Mouse (Mus musculus) urinary bladder, postnatal 25 days (tissue): ENCODE results near the gene Krt1.

Experiments used
- DNase-seq: peaks from one replicate; pipeline ENCODE4 v3.0.0; 2022; ENCODE audit warnings: low spot score

The Krt1 gene

DNA sequence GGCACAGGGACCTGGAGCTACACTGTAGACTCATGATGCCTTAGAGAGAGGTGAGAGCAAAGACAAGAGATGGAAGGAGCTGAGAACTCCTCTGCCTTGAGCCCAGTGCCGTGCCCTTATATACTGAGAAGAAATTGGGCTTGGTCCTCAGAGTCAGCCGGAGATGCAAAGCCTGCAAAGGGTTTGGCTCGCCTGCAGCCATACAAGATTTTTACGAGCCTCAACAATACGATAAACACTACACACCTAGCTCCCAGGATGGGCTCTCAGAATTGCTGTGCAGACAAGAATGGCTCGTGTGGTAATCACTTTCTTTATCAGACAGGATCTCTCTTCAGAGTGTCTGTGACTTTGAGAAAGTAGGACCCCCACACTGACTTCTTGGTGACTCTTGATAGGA, at the start of gene Krt1:
Krt1 (minus strand) TSS at position 101 of the 400 bp plus-strand sequence.
- DNase-seq: no peak

DNA sequence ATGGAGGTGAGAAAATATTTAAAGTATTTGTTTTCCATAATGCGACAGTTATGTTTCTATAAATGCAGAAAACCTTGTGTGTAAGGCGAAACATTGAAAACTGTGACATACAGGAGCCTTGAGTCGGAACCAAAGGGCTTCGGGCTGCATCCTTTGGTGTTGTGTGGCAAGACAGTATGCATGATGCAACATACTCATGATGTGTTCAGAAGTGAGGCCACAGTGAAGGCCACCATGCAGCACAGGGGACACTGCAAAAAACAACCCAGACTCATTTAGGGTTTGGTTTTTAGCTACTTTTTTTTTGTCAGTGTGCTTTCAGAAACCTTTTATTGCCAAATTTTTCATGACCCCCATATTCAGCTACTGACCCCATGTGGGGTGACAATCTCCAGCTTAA, 44.6 kb upstream of the Krt1 start:
- DNase-seq: no peak

DNA sequence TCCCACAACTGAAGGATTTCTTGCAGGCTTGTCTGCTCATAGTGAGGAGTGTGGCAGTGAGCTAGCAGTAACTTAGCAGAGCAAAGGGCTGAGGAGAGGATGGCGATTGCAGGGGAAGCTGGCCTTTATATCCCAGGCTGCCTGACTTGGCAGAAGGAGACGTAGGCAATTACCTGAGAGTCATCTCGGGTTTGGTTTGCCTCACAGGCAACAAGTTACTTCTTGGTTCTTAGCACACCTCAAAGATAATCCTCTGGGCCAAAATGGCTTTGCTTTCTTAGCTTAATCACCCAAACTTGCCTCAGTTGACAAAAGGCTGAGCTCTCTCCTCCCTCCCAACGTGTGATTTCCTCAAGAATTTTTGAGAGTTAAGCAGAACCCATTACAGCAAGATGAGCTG, 42.2 kb upstream of the Krt1 start, which contains the start of gene Krt76:
Krt76 (minus strand) TSS at position 101 of the 400 bp plus-strand sequence.
- DNase-seq: no peak

DNA sequence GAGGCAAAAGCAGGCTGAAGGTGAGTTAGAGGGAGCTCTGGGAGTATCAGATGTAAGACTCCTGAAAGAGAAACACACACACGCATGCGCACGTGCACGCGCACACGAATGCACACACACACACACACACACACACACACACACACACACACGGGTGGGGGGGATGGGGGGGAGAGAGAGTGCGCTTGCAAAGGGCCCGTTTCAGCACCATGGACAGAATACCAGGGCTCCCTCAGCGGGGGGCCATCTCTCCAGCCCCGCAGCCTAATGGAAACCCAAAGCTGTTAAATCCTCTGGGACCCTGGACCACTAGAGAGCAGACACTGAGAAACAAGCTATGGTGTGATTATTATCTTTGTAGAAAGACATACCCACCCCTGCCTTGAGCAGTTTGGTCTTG, 29.2 kb upstream of the Krt1 start:
- no peak for DNase-seq

DNA sequence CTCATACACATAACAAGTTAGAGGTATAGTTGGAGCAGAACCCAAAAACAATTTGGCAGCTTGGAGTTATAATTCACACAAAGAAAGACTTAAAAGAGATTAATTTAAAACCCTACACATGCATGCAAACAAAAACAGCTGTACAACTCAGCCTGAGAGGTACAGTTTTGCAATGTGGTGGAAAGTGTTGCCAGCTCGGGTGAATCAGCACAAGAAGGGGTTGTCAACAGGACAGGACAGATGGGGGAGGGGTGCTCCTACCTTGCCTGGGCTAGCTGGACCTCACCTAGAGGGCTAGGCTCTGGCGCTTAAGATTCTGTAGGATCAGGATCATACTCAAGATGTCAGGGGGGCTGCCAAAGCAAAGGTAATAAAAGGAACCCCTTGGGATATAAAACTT, 27.4 kb upstream of the Krt1 start:
- no peak for DNase-seq

DNA sequence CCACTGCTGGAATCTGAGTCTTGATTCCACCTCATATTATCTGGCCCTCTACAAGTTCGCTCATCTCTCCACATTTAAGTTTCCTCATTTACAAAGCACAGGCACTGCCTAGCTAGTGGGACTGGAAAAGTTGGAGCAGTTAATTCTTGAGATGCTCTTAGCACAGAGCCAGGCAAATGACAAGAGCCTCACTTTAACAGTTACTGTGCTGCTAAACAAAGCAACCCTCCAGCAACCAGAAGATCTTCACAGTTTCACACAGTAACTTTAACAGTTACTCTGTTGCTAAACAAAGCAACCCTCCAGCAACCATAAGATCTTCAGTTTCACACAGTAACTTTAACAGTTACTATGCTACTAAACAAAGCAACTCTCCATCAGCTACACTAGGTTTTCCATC, 23.8 kb upstream of the Krt1 start:
- DNase-seq: no peak

DNA sequence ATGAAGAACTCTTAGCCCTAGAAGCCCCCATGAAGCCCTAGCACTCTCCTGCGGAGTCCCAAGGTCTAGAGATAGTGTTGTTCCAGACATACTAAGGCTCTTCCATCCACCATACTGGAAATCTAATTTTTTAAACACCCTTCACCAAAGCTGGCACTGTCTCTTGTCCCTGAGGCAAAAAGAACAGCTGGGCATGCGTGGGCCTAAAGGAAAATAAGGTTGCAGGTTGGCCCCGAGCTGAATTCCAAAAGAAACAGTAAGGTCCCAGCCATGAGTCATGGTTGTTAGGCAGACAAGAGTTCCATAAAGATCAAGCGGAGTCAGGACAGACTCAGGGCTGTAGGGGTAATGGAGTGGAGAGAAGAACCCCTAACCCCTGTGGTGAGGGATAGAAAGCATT, 22.6 kb upstream of the Krt1 start:
- no peak for DNase-seq

DNA sequence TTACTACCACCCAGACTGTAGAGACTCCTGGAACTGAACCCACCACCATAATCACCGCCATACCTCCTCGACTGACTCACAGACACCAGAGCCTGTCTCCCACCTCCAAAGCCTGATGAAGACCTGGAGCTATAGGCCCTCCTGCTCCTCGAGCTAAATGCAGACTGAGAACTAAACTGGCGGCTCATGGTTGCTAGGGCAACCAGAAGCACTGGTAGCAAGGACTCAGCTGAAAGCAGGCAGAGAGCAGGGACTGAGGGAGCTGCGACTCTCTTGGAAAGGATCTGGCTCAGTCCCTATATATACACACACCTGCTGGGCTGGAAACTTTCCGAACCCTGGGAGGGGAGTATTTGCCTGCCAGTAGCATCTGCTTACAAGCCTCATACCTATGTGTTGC, 18.8 kb upstream of the Krt1 start, which contains the start of gene Krt77:
Krt77 (minus strand) TSS at position 275 of the 400 bp plus-strand sequence.
- DNase-seq: no peak

DNA sequence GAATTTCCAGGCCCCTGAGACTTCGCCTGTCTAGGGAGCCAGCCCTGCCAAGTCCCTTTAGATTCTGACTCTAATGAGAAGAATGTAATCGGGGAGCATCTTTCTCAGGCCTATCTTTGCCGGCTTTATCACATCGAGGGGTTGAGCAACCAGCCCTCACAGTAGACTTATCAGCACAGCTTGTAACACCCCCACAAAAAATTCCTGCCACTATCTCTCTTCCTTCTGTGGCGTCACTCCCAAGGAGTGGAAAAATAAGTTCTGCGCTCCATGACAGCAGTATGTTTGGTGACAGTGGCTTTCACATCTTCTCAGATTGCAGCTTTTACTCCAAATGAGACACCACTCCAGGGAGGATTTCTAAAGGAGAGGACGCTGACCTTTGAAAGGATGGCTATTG, 16.2 kb upstream of the Krt1 start:
- no peak for DNase-seq

DNA sequence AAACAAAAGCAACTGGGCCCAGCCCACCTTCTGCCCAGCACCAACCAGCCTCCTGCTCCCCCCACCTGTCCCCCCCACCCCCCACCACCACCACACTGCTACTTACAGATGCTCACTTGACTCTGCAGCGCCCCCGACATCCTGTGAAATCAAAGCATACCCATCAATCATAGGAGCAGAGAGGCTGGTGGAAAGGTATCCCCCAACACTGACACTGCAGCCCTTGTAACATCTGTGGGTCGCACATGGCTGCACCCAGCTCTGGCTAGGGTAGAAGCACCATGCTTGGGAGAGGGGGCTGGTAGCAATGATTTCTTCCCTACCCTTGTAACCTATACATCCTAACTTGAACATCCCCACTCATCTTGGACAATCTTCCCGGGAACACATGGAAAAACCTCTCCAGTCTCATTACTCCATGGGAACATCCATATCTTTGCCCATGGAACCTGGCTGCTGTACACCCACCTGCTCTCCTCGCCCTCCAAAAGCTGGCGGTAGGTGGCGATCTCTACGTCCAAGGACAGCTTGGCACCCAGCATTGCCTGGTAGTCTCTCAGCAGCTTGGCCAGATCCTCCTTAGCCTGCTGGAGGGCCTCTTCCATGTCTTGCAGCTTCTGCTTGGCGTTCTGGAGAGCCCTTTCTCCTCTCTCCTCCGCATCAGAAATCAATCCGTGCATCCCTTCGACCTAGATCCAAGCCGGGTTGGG, 10.0 kb upstream of the Krt1 start:
- no peak for DNase-seq

DNA sequence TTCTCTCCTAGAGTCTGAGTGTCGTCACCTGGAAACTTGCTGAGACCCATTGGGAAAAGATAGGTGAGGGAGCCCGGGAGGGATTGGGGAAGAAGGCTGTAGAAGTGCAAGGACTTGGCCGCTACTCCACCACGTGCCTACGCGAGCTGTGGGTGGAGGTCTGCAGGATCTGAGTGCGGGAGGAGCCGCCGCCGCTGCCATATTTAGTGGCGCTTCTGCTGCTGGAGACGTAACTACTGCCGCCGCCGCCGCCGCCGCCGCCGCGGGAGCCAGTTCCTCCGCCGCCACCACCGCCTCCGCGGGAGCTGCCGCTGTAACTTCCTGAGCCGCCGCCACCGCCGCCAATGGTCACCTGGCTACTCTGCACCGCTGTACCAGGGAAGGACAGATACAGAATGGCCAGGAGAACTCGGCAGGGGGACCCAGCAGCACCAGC, 9.2 kb upstream of the Krt1 start:
- peak; percentile 51 for DNase-seq

DNA sequence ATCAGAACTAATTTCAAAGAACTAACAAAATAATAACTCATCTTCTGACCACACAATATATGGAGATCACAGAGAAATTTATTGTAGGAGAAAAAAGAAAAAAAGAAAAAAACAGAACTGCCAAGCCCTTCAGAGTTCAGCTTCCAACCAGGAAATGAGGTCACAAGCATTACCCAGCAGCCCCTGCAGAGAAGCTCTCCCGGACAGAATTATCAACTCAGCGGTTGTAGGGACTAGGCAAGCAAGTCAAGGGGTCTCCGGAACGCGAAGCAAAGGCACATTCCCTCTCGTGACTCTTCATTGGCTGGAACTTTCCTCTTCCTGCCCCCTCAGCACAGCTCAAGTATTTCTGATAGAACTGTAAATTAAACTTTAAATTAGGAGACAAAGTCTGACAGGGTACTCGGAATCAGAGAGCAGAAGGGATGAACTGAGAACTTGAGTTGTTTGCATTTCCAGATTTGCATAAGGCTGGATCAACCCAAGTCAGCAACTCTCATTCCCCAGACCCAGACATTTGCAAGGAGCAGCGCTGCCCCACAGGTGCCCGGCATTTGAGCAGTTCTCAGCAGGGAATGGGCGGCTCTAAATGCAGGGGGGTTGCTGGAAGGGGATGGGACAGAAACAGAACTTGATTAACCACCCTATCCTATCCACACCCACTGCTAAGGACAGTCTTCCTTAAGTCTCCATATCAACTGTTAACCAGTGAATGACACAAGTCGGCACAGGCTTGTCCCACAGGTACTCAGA, 8.3 kb upstream of the Krt1 start:
- no peak for DNase-seq

DNA sequence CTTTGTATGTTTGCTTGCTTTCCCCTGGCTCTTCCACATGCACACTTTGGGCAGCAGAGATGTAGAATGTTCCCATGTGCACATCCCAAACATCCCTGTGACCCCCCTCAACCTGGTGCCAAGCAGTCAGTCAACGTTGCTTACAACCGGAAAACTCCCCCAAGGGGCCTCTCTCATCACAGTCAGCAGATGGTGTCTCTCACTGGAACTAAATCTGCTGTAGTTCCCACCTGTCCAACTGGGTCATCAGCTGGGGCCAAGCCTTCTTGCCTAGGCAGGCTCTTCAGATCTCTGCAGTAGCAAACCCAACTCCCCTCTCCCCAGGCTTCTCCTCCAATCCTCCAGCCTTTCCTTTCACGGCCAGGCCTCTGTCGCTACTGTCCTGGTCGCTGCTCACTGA, 6.1 kb upstream of the Krt1 start:
- no peak for DNase-seq

DNA sequence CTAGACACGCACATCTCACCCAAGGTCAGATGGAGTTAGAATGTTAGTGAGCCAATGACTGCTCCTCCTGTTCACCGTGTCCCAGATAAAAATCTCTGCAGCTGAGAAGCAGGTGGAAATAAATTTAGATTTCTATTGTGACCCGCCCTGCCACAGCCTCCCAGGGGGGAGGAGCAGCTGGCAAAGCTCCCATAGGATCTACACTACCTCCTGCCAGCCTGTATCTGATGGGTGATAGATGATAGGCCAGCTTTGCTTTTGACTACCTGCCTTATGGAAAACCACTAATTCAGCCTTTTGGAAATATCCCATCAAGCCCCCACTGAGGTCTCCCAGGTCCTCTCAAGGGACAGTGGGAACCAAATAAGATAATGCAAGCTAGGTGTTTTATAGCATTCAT, 5.1 kb upstream of the Krt1 start:
- no peak for DNase-seq

DNA sequence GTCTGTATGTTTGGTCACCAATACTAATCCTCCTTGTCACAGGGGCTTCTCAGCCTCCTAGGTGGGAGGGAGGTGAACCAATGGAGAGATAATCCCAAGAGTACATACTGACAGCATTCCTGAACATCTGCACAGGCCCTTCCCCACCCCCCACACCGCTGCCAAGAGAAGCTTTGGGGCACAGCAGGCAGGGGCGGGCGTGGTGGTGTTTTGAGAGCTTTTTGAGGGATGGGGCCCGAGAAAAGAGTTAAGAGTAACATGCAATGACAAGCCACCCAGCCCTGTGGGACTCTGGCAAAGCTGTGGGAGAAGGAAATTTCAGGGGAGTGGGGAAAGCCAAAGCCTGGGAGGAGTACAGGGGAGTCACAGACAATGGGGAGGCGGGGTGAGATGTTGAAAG, 3.7 kb upstream of the Krt1 start:
- DNase-seq: no peak

DNA sequence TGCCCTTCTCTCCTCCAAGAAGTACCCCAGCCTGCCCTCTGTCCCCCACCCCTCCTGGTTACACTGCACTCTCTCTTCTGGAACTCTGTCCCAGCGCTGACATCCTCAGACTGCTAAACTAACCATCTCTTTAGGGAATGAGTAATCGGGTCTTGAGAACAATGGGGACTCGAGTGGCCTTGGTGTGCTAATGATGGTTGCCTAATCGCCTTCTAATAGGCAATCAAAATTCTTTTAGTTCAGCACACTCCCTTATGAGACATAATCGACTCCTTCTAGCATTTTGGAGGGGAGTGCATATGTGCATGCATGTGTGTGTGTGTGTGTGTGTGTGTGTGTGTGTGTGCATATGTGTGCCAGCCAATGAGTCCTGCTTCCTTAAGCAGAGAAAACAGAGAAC, 2.0 kb upstream of the Krt1 start:
- DNase-seq: no peak

DNA sequence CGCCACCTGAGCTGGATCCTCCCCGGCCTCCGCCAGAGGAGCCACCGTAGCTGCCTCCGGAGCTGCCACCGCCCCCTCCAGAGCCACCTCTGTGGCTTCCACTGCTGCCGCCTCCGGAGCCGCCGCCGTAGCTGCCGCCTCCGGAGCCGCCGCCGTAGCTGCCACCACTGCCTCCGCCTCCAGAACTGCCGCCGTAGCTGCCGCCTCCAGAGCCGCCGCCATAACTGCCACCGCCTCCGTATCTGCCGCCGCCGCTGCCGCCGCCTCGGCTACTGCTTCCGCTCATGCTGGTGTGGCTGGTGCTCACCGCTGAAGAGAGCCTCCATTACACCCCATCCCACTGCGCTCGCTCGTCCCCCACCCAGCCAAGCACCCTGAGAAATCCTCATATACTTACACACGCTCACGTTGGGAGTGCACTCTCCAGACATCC, 4.6 kb downstream of the Krt1 start:
- peak; percentile 33 for DNase-seq

DNA sequence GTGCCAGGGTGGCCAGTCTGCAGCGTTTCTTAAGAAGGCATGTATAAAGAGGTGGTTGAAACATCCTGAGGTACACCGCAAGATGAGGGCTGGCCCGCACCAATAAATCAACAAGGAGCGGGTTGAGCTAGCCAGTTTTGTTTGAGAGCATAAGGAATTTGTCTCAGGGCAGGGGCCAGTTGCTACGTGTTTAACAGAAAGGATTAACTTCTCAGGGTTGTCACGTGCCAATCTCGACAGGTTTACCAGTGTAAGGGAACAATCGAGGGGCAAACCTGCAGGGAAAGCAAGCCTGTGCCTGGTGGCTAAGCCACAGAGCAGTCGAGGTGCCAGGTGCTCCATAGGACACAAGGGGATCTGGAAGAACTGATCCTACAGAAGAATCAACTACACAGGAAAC, 7.4 kb downstream of the Krt1 start:
- DNase-seq: no peak

DNA sequence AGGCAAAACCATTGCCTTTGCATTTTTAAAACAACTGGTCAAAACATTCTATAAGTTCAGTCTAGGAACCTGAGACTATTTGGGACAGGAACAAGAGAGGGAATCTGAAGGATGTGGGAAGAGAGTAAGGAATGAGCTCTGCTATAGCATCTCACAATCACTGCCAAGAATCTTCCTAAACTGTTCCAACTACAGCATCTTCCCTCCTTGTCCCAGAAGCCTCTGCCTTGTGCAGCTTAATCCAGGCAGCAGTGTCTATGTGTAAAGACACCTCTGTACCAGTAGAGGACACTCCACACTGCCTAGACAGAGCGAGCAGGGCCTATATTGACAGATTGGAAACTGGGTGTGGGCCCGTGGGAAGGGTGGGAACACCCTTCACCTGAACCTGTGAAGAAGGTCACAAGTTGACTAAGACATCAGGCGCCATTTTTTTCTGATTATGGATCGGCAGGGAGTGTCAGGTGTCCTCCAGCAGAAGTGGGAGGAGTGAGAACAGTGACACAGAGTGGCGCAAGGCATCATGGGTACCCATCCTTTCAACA, 15.7 kb downstream of the Krt1 start:
- no peak for DNase-seq

DNA sequence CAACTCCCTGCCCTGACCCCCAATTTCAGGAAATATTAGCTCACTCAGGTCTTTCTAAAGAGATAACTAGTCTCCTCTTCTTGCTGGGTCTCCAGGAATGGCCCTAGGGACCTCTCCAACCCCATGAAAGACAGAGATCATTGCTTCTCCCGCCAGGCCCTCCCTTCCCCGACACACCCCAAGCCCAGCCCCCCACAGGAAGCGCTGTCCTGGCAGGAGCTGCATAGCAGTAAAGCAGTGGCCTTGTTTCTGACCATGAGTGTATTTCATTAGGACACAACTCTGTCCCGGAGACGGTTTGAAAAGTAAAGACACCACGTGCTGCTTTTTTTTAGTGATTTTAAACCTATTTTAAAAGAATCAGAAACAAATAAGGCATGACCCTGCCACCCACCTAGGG, 17.5 kb downstream of the Krt1 start:
- DNase-seq: no peak

DNA sequence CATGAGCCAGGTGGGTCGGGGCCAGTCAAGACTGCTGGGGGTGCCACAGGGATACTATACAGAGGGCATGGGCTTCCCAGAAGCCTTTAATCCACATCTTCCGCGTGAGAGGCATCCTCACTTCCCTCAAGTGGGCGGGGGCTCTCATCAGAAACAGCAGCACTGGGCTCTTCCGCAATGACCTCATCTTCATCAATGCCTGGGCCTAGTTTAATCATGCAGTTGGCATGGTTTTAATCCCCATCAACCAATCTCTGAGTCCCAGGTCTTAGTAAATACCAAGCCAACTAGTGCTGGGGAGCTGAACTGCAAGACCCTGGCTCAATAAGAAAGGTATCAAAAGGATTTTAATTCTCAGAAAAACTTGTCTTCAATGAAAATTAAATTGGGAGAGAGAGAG, 21.2 kb downstream of the Krt1 start:
- DNase-seq: no peak

DNA sequence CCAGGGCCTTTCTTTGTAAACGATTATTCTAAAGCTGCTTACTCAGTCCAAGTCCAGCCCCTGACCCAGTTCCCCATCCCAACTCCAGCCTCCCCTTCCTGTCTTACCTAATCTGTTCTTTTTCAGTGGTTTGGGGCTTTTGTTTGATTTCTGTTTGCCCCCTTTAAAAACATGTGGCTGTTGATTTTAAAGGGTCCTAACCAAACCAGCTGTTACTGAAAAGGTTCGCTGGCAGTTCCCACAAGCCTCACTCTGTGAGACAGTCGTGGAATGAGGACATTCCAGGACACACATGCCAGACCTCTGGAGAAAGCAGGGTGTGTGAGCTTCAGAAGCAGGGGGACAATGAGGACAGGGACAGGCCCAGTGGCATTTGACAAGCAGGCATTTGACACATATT, 28.8 kb downstream of the Krt1 start:
- DNase-seq: no peak

DNA sequence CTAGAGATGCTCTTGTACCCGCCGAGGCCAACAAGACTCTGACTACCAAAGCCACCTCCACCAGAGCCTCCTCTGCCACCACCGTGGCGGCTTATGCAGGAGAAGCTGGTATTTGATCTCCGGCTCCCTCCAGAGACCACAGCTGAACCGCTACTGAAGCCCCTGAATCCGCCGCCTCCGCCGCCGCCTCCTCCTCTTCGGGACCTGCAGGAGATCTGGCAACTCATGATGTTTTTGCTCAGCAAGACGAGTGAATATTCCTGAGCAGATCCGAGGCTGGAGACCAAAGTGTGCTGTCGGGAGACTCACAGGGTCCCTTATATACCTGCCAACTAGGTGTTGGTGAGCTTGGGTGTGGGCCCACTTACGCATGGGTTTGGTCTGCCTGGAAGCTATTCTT, 32.7 kb downstream of the Krt1 start, which contains the start of gene Krt2:
Krt2 (minus strand) TSS at position 295 of the 400 bp plus-strand sequence.
- DNase-seq: no peak
